Mouse (Mus musculus) layer of hippocampus, adult 6 months (tissue): ENCODE results near the gene Lhfpl1. TPM values are rescaled to one million over a fixed set of nuclear protein-coding genes. Genes with fewer than 3 reads are reported as not detected.

Source experiments
- long read RNA-seq, 2 experiments: library from polyadenylated mRNA; unstranded; transcript quantifications; one replicate each; pipeline ENCODE4 v2.0.0; 2019 to 2020
- polyA plus RNA-seq: library from polyadenylated mRNA; unstranded; fragments of <200 nt; fragmentation: Nextera tagmentation; gene quantifications from 2 replicates; pipeline ENCODE4 v1.2.3, GENCODE M21; 2021

Lhfpl1 gene
- 1.7 and 2.2 TPM in 2 replicates for polyA plus RNA-seq
- long read RNA-seq, experiment 1, partial matches to known transcripts: 0 of 4 reads
- long read RNA-seq, experiment 1, other reads (novel, unspliced or antisense): 1 of 4 reads
- long read RNA-seq, experiment 2, transcript Lhfpl1-201 (4 exons, 1,830 nt): major isoform, 8 of 9 reads
- long read RNA-seq, experiment 2, partial matches to known transcripts: 0 of 9 reads
- long read RNA-seq, experiment 2, other reads (novel, unspliced or antisense): 1 of 9 reads

GRCm38 (mm10) chrX:145348377-145349203 is at the start of gene Lhfpl1:
Gene Lhfpl1 (minus strand): TSS chrX:145349089.

Other genes starting within 250 kb of the Lhfpl1 start
- gene Amot, start 156.1 kb upstream of the Lhfpl1 start, polyA plus RNA-seq: 6.6 and 7.2 TPM in 2 replicates